Mouse (Mus musculus) lung, embryonic 15.5 days (tissue): ENCODE data around the gene Rptor. TPM values are rescaled to one million over a fixed set of nuclear protein-coding genes. Genes with fewer than 3 reads are reported as not detected.

Source experiments
- ATAC-seq: fragments of 200-750 bp; cut with Nextera tagmentation; 2 replicates; pipeline ENCODE4 v1.8.0; 2017; ENCODE audit warnings: moderate number of reproducible peaks, borderline replicate concordance; ENCODE audit not compliant: low FRiP score, low TSS enrichment; ENCODE audit errors: extremely low read depth
- H3K27ac ChIP-seq: fragments of 300-500 bp; sonication (generic); 2 replicates; pipeline ENCODE4 v1.5.1; 2015; ENCODE audit warnings: moderate library complexity, mild to moderate bottlenecking, inconsistent platforms
- H3K27me3 ChIP-seq: fragments of 300-500 bp; sonication (generic); 2 replicates; pipeline ENCODE4 v1.6.1; 2015; ENCODE audit warnings: inconsistent platforms
- H3K36me3 ChIP-seq: fragments of 300-500 bp; sonication (generic); 2 replicates; pipeline ENCODE4 v1.6.1; 2015; ENCODE audit warnings: inconsistent platforms
- H3K4me1 ChIP-seq: fragments of 300-500 bp; sonication (generic); 2 replicates; pipeline ENCODE4 v1.6.1; 2015; ENCODE audit warnings: inconsistent platforms
- H3K4me2 ChIP-seq: fragments of 300-500 bp; sonication (generic); 2 replicates; pipeline ENCODE4 v1.6.1; 2015; ENCODE audit warnings: inconsistent platforms, mild to moderate bottlenecking, moderate library complexity
- H3K4me3 ChIP-seq: fragments of 300-500 bp; sonication (generic); 2 replicates; pipeline ENCODE4 v1.5.1; 2015; ENCODE audit warnings: mild to moderate bottlenecking, inconsistent platforms
- H3K9ac ChIP-seq: fragments of 300-500 bp; sonication (generic); 2 replicates; pipeline ENCODE4 v1.6.1; 2015; ENCODE audit warnings: inconsistent platforms
- H3K9me3 ChIP-seq: fragments of 300-500 bp; sonication (generic); 2 replicates; pipeline ENCODE4 v1.6.1; 2016; ENCODE audit warnings: inconsistent platforms
- WGBS: fragments of 180-500 bp; shearing (Covaris S2); methylation state at CpG from one replicate; pipeline ENCODE4 v1.1.7; 2015; 5-methylcytosine and 5-hydroxymethylcytosine counted together
- polyA plus RNA-seq: library from polyadenylated mRNA; unstranded; fragments of >200 nt; fragmentation: Nextera tagmentation; extraction: Ambion mirVana; gene quantifications from 2 replicates; pipeline ENCODE4 v1.2.1, GENCODE M21; 2015

The Rptor gene
- polyA plus RNA-seq, 1 experiment from 2014 or later: 9.7 TPM

GRCm38 (mm10) chr11:119678427-119678826, 75.7 kb downstream of the Rptor start:
- Histone ChIP-seq H3K4me1 (peaks cover 11% of the 10 kb centered on the region; the same call in 1 of the 2 replicates), H3K27ac (no peak overlapping the region)
- 84% methylated on average over 5 of the region's 5 CpGs for WGBS

GRCm38 (mm10) chr11:119680735-119681134, 78.0 kb downstream of the Rptor start:
- Histone ChIP-seq H3K36me3 (no peaks in the 10 kb centered on the region), H3K4me1 (peaks cover 31% of the 10 kb centered on the region), H3K4me3 (no peak overlapping the region), H3K27ac (no peak overlapping the region), H3K9ac (no peak overlapping the region), H3K9me3 (no peaks in the 10 kb centered on the region), H3K4me2 (no peak overlapping the region), H3K27me3 (no peaks in the 10 kb centered on the region)
- no peak for ATAC-seq
- 76% methylated on average over 2 of the region's 2 CpGs for WGBS

More at GRCm38 (mm10) chr11:119678427-119678826, 75.7 kb downstream of the Rptor start:
- Histone ChIP-seq H3K4me2 (no peak overlapping the region), H3K9ac (no peak overlapping the region), H3K27me3 (no peaks in the 10 kb centered on the region), H3K36me3 (no peaks in the 10 kb centered on the region), H3K4me3 (no peak overlapping the region), H3K9me3 (no peaks in the 10 kb centered on the region)
- no peak for ATAC-seq

GRCm38 (mm10) chr11:119682285-119682684, 79.6 kb downstream of the Rptor start:
- Histone ChIP-seq H3K9ac (no peak overlapping the region), H3K4me3 (no peak overlapping the region), H3K4me1 (peaks cover 33% of the 10 kb centered on the region), H3K4me2 (no peak overlapping the region), H3K9me3 (no peaks in the 10 kb centered on the region), H3K27ac (no peak overlapping the region), H3K36me3 (no peaks in the 10 kb centered on the region), H3K27me3 (no peaks in the 10 kb centered on the region)
- ATAC-seq: no peak
- 86% methylated on average over 2 of the region's 2 CpGs for WGBS

- no peak for ATAC-seq
- Histone ChIP-seq H3K4me2 (no peak overlapping the region), H3K4me3 (no peak overlapping the region), H3K27ac (no peak overlapping the region), H3K9me3 (no peaks in the 10 kb centered on the region), H3K36me3 (no peaks in the 10 kb centered on the region), H3K27me3 (no peaks in the 10 kb centered on the region), H3K4me1 (peaks cover 44% of the 10 kb centered on the region), H3K9ac (no peak overlapping the region)
- 69% methylated on average over 2 of the region's 2 CpGs for WGBS
Observed at GRCm38 (mm10) chr11:119683796-119684195, 81.1 kb downstream of the Rptor start.

- H3K27me3 ChIP-seq: no peaks in the 10 kb centered on the region
- no peaks in the 10 kb centered on the region for H3K9me3 ChIP-seq
- H3K4me1 ChIP-seq: peaks cover 47% of the 10 kb centered on the region
- 19% methylated on average over 5 of the region's 5 CpGs for WGBS
- H3K27ac ChIP-seq: peak overlapping the region; percentile 7; the same call in 1 of the 2 replicates
- ATAC-seq: no peak
- no peak overlapping the region for H3K4me3 ChIP-seq
- no peaks in the 10 kb centered on the region for H3K36me3 ChIP-seq
- H3K9ac ChIP-seq: no peak overlapping the region
- 0 out of 2 replicates have a peak overlapping the region, but pooled peaks have one; percentile 9 for H3K4me2 ChIP-seq
Observed at GRCm38 (mm10) chr11:119685477-119685876, 82.8 kb downstream of the Rptor start.

- H3K4me1 ChIP-seq: peaks cover 47% of the 10 kb centered on the region
- 56% methylated on average over 2 of the region's 2 CpGs for whole genome bisulfite sequencing
- no peak overlapping the region for H3K4me2 ChIP-seq
Observed at GRCm38 (mm10) chr11:119685910-119686659, 83.4 kb downstream of the Rptor start.

GRCm38 (mm10) chr11:119687316-119687715, 84.6 kb downstream of the Rptor start:
- ATAC-seq: no peak
- Histone ChIP-seq H3K4me3 (no peak overlapping the region), H3K4me1 (peaks cover 47% of the 10 kb centered on the region), H3K4me2 (no peak overlapping the region), H3K9ac (no peak overlapping the region), H3K27ac (no peak overlapping the region), H3K36me3 (no peaks in the 10 kb centered on the region), H3K9me3 (no peaks in the 10 kb centered on the region), H3K27me3 (no peaks in the 10 kb centered on the region)
- 57% methylated on average over 3 of the region's 3 CpGs for WGBS

More at GRCm38 (mm10) chr11:119685910-119686659, 83.4 kb downstream of the Rptor start:
- H3K4me3 ChIP-seq: no peak overlapping the region
- no peaks in the 10 kb centered on the region for H3K27me3 ChIP-seq
- H3K9me3 ChIP-seq: no peaks in the 10 kb centered on the region
- no peaks in the 10 kb centered on the region for H3K36me3 ChIP-seq
- peak overlapping the region; percentile 7; the same call in 1 of the 2 replicates for H3K27ac ChIP-seq
- ATAC-seq: no peak
- H3K9ac ChIP-seq: no peak overlapping the region

GRCm38 (mm10) chr11:119687966-119688365, 85.3 kb downstream of the Rptor start:
- Histone ChIP-seq H3K27ac (0 out of 2 replicates have a peak overlapping the region, but pooled peaks have one; percentile 7), H3K9me3 (no peaks in the 10 kb centered on the region), H3K4me1 (peaks cover 47% of the 10 kb centered on the region), H3K4me2 (no peak overlapping the region), H3K4me3 (no peak overlapping the region), H3K9ac (no peak overlapping the region), H3K36me3 (no peaks in the 10 kb centered on the region), H3K27me3 (no peaks in the 10 kb centered on the region)
- ATAC-seq: peak; percentile 15; the same call in 1 of the 2 replicates

- Histone ChIP-seq H3K9me3 (no peaks in the 10 kb centered on the region), H3K27ac (no peak overlapping the region), H3K27me3 (no peaks in the 10 kb centered on the region), H3K4me2 (no peak overlapping the region), H3K36me3 (no peaks in the 10 kb centered on the region), H3K4me1 (peaks cover 44% of the 10 kb centered on the region), H3K4me3 (no peak overlapping the region), H3K9ac (no peak overlapping the region)
- no peak for ATAC-seq
- 72% methylated on average over 3 of the region's 3 CpGs for WGBS
Observed at GRCm38 (mm10) chr11:119689936-119690335, 87.2 kb downstream of the Rptor start.

- Histone ChIP-seq H3K27me3 (no peaks in the 10 kb centered on the region), H3K4me1 (peaks cover 29% of the 10 kb centered on the region), H3K9me3 (no peaks in the 10 kb centered on the region), H3K9ac (no peak overlapping the region), H3K4me3 (no peak overlapping the region), H3K36me3 (no peaks in the 10 kb centered on the region), H3K27ac (no peak overlapping the region), H3K4me2 (no peak overlapping the region)
- ATAC-seq: no peak
- WGBS: 91% methylated on average over 6 of the region's 6 CpGs
Observed at GRCm38 (mm10) chr11:119692196-119692910, 89.6 kb downstream of the Rptor start.

- Histone ChIP-seq H3K27ac (no peak overlapping the region), H3K4me1 (peaks cover 24% of the 10 kb centered on the region), H3K36me3 (no peaks in the 10 kb centered on the region), H3K27me3 (no peaks in the 10 kb centered on the region), H3K9me3 (no peaks in the 10 kb centered on the region), H3K4me3 (no peak overlapping the region), H3K9ac (no peak overlapping the region), H3K4me2 (no peak overlapping the region)
- no peak for ATAC-seq
- 30% methylated on average over 1 of the region's 1 CpGs for WGBS
Observed at GRCm38 (mm10) chr11:119692911-119693261, 90.2 kb downstream of the Rptor start.
